Mouse (Mus musculus) layer of hippocampus, adult 11-12 months (tissue): ENCODE data around the gene Apobec3.
A peak's percentile ranks its signal among the peaks of the same experiment; 100 is the strongest.

Experiments
- DNase-seq: peaks from one replicate; pipeline ENCODE4 v3.0.0; 2022; ENCODE audit warnings: low spot score

The Apobec3 gene

GRCm38 (mm10) chr15:79951226-79951625 is 59.8 kb downstream of the Apobec3 start:
- DNase-seq, result no peak

DNA sequence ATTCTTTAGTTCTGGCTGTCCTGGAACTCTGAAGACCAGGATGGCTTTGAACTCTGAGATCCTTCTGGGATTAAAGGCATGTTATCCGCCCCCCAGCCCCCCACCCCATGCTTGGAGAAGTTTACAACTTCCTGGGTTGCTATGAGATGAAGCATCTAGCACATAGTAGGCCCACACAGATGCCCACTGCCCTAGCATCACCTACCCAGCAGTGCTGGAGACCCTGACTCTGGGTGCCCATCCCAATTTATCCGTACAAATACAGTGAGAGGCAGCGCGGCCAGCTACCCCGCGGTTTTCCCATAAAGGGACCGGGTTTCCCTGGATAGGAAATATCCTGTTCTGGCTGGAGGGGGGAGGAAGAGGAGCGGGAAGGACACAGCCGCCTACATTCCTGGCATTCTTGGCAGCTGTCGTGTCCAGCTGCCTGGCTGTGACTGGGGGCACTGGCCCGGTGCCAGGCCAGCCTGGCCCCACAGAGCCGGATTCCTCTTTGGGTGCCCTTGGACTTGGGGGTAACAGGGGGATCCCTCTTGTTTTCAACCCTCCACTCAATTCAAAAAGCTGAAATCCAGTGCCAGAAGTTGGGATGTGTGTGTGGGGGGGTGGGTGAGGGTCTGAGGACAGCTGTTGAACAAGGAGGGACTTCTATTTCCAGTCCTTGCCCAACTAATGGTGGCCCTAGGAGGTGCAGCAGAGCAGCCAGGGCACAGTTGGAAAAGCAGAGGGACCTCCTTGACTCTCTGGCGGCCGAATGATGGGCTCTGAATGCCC is 60.5 kb downstream of the Apobec3 start:
- no peak for DNase-seq

DNA sequence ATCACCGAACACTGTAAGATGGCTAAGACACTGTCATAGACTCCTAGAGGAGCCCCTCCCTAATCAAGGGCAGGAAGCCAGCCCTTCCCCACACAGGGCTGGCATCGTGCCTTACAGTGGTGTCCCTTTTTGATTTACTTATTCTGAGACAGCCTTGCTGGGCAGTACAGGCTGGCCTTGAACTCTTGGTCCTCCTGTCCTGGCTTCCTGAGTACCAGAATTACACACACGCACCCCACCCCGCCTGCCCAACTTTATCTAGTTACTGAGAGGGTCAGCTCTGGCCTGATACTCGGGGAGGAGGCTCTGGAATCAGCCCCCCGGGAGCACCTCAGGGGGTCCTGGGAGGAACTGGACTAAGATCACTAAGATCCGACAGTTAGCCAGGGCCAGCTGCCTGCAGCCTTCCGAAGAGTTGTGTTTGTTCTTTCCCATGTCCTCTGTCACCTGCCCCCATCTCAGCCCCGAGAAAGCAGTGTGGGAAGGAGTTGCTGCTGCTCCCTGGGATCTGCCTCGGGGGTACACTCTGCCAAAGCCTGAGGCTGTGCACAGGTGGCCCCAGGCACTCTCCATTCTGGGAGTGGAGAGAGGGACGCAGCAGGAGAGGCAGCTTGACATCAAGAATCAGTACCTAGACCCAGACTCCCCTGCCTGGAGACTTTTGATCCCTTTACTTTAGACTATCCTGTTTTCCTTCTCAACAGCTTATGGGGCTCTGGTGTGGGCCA is 61.2 kb downstream of the Apobec3 start:
- DNase-seq, result no peak

DNA sequence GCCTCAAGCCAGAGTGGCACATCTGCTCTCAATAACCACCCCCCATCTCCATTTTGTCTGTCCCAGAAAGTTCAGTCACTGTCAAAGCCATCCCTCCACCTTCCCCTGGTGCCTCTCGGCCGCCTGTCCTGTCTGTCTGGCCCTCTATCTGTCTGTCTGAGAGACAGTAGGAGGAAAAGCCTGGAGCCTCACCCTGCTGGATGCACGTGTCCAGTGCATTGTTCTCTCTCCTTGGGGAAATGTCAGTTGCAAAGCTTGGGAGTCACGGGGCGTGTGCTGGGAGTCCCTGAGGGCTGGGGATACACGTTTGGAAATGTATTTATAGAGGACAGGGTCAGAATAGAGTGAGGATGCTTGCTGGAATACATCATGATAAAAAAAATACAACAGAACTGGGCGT is 62.0 kb downstream of the Apobec3 start:
- no peak for DNase-seq

- DNase-seq, result no peak
Observed at GRCm38 (mm10) chr15:79956559-79956958, 65.1 kb downstream of the Apobec3 start.

GRCm38 (mm10) chr15:79958418-79958817 is 67.0 kb downstream of the Apobec3 start:
- DNase-seq, result no peak

DNA sequence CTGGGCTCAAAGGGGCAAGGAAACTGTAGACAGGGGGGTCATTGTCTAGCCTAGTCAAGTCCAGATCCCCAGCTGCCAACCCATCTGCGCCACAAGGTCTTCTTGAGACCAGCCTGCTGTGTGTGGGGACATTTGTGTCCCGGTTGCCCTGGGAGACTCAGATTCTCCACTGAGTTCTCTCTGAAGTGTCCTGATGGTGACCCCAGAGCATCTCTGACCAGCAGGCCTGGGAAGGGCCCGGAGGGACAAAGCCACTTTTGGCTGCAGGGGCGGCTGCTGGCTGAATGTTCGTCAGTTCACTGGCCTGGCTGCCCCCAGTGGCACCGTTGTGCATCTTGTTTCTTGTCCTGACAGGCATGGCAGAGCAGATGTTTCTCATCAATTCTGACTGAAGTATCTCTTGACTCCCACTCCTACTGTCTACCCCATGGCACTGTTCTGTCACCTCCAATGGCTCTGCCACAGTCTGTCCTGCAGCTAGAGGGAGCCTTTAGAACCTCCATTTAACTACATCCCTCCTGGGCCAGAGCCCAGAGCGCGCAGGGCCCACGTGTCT is 70.0 kb downstream of the Apobec3 start:
- no peak for DNase-seq

GRCm38 (mm10) chr15:79962661-79963060 is 71.2 kb downstream of the Apobec3 start:
- peak; percentile 46 for DNase-seq

DNA sequence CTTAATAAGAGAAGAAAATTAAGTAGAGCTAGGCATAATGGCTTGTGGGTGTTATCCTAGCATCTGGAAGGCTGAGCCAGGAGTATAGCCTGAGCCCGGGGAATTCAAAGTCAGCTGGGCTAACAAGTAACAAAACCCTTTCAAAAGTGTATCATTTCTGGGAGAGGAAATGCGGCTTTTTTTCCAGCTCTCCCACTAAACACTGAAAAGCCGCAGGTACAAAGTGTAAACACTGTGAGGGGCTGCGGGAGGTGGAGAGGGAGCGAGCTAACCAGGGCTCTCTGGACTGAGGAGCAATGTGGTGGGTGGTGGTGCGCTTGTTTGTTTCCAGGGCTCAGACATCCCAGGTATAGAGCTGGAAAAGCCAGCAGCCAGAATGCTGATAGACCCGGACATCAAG is 72.9 kb downstream of the Apobec3 start:
- no peak for DNase-seq
